Mouse (Mus musculus) CD4-positive helper T cell, adult 2 months (primary cell): ENCODE results near the gene Commd8.
"Not testable (repeated sequence)": the region's sequence is repeated elsewhere in the genome, so short reads cannot be mapped to it uniquely, and the experiment has no call there.

Experiments
- DNase-seq: peaks from one replicate; pipeline ENCODE4 v3.0.0-alpha.2; 2012; ENCODE audit warnings: low read depth, missing footprints, low spot score

The Commd8 gene

DNA sequence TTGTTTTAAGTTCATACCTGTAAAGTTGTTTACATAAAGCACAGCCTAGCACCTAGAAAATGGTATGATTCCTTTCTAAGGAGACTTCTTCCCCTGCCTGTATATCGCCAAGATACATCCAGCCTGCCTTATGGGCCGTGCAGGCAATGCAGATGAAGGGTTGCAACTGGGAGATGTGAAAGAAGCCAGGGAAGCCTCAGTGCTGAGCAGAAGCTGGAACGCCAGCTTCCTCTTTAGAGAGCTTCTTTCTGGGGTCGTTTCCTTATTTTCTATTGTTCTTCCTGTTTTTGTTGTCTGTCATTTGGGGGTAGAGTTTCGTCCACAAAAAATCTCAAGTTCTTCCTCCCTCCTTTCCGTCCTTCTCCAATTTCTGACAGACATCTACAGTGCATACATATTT is 2.1 kb upstream of the Commd8 start:
- no peak for DNase-seq

DNA sequence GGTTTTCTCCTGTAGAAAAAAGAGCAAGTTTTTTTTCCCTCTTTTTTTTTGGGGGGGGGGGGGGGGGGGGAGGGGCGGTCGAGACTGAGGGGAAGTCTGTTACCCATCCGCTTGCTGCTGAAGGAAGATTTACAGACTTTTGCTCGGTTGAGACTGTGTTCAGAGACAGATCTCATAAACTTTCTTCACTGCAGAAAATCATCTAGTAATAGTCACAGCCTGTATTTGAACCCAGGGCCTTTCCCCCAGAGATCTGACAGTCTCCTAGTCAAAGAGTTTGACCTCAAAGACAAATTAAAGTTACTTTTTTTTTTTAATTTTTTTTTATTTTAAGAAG is 264 bp upstream of the Commd8 start:
- no peak for DNase-seq

DNA sequence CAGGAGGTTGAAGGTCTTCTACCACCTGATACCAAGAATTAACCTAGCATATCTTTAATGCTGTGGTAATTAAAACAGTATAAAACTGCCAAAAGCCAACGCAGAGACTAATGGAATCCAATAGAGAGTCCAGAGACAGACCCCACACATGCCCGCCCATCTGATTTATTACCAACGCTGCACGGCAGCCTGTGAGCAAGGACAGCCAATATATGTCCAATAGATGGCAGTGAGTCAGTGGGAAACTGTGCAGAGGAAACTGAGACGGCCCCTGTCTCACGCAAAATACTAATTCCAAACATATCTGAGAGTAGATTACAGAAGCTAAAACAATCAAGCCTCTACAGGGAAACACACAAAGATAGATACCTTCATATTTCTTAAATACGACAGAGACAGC is 3.6 kb downstream of the Commd8 start:
- no peak for DNase-seq

DNA sequence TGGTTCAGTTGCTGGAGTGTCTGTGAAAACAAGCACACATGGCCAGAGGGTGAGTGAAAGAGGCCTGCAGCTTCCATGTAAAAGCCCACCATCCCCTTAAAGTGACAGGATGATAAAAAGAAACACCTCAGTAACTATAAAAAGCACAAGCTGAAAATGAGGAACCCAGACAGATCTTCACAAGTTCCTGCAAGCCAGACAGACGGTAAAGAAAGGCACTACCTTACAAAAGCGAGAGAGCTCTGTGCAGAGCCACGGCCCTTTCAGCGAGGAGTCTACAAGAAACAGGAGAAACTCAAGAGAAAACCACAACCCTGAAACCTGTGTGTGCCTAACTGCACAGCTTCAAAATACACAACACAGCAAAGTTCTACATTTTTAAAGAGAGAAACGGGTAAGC is 5.1 kb downstream of the Commd8 start:
- peak; percentile 42 for DNase-seq

DNA sequence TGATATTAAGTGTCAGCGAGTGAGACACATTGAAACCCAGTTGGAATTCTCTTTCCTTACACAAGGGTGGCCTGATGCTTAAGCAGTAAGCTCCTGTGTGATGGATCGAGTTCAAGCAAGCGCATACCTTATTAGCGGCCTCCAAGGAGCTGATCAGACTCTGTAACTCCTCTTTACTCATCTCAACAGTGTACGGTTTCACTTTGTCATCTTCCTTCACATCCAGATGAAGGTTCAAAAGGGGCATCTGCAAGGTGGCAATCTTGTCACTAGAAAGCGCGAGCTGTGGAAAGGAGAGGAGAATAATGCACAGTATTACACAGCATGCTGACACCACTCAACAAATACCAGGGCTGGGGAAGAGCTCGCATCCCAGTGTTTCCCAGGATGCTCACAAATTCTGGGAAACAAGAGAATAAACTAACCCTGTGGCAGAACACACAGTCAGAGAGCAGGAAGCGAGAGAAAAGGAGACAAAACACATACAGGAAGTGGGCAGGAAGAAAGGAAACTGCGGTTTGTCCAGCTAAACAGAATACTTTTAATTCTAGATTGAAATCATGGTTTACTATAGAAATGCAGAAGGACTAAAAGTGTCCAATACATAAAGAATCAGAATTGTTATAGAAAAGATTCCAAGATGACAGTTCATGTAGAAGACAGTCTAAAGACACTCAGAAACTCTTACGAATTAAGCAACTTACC is 7.1 kb downstream of the Commd8 start:
- DNase-seq = peak; percentile 64

DNA sequence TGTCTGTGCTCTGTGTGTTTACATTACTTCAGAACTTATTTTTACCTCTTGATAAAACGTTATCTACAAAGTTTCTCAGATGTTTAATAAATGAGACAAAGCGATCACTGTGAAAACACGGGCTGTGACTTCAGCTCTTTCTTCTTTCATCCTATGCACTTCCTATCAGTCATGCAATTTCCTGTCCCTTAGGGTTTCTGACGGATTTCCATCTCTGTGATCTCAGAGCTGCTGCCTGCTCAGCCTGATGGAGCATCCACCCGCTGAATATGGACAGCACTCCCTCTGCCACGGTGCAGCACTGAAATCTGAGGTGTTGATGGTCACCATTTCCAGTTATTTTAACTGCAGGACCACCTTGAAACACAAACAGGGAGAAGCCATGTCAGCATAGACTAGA is 8.5 kb downstream of the Commd8 start:
- DNase-seq = peak; percentile 72

DNA sequence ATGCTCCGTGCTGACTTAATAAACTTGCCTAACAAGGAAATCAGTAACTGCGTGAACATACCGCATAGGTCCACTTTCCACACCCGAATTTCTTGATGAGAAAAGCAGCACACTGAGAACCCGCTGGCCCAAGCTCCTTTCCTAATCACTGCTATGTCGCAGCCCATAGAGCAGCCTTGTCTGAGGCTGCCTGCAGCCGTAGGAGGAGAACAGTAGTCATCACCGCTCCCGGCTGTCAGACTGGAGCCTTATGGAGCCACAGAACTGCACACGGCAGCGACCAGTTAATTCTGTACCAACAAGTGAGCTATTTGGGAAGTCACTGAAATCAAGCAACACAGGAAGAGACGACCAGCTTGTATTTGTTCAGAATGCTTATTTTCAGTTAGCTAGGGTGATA is 9.3 kb downstream of the Commd8 start:
- no peak for DNase-seq

DNA sequence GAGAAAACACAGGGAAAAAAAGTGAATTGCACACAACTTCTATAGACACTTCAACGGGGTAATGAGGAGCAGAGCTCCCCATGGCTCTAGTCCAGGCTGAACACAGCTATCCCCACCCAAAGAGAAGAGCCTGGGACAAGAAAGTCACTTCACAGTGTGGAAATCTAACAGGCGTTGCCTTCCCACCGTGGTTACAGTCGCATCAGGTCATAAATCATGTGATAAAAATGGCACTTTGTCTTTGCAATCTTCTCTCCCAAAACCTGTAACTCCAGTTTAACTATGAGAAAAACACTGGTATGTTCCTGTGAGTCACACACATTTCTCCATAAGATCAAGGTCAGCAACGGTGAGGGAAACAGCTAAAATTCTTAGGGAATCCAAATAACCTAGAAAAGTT is 11.4 kb downstream of the Commd8 start:
- DNase-seq = no peak

DNA sequence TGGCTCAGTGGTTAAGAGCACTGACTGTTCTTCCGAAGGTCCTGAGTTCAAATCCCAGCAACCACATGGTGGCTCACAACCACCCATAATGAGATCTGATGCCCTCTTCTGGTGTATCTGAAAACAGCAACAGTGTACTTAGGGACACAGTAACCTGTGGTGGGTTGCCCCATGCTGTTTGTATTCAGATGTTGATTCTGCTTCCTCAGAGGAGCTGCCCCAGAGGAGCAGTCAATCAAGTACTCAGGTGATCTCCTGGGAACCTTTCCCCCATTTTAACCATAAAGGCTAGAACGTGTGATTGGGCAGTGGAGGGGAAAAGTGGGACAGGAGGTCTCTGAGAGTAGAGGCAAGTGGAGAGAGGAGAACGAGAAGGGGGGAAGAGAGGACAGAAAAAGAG is 12.3 kb downstream of the Commd8 start:
- not testable (repeated sequence) for DNase-seq

DNA sequence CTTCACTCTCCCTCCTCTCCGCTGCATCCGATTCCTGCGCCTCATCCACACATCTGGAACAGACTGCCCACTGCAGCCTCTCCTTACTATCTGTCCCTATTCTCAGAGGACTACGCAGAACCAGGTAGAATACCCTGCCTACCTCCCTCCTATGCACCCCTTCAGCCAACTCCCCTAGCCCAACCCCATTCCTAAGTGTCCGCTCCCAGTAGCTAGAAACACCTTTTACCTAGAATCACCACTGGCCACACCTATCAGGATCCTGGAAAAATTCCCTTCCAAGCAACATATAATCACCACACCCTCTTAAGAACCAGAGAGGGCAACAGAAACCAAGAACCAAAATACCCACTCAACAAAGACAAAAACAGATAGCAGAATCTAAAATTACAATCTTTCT is 17.1 kb downstream of the Commd8 start:
- no peak for DNase-seq

DNA sequence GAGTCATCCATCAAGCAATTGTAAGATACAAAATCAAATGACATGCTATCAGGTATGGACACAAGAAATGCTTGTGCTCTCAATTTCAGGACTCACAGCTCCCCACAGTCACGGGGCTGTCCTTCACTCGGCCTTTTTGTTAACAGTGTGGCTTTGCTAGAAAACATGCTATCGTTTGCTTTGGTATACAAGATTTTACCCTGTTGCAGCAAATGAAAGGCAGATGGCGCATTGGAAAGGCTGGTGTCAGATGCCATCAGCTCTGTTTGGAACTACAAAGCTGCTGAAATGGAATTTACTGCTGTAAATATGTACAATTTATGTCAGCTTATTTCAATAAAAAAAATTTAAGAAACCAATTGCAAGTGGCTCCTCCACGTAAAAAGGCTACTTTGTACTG is 19.3 kb downstream of the Commd8 start:
- DNase-seq = no peak

DNA sequence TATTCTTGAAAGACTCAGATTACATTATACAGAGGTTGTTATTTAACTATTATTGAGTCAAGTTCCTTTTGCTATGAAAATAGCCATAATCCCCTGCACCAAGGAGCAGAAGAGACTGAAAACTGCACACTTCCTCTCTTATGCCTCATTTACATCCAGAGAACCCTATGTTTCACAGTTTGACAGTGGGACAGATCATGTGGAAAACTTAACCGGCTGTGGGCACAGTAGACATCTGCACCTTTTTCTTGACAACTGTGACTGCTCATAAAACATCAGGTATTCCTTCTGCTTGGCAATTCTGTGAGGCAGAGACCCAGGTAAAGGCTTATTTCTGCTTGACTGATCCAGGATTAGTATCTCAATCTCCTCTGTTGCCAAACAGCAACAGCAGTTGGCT is 28.4 kb downstream of the Commd8 start:
- no peak for DNase-seq

DNA sequence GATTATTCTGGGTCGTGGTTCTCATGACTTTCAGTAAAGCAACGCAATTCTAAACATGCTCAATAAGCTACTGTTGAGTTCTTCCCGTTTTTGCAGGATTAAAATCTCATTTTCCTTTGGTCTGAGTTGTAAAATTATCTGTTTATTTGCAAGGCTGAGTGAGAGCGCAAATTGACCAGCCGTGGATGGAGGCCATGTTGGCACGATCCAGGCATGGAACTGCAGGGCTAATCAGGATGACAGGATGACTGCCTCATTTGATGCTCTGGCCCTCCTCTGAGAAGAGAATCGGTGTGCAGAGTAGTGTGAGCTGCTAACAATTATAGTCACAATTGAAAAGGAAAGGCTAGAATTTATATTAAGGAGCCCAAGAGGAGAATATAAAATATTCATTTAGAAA is 29.7 kb downstream of the Commd8 start:
- DNase-seq = no peak

DNA sequence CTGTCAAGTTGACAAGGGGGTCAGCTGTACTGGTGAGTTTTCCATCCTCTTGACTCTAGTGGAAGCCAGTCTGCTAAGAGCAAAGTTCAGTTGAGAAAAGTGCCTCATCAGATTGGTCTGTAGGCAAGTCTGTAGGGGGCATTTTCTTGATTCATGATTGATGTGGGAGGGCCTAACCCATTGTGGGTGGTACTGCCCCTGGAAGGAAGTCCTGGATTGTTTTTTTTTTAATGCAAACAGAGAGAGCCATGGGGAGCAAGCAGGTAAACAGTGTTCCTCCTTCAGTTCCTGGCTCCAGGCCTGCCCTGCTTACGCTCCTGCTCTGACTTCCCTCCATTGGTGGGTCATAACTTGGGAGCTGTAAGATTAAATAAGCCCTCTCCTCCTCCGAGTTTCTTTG is 34.1 kb downstream of the Commd8 start:
- no peak for DNase-seq

DNA sequence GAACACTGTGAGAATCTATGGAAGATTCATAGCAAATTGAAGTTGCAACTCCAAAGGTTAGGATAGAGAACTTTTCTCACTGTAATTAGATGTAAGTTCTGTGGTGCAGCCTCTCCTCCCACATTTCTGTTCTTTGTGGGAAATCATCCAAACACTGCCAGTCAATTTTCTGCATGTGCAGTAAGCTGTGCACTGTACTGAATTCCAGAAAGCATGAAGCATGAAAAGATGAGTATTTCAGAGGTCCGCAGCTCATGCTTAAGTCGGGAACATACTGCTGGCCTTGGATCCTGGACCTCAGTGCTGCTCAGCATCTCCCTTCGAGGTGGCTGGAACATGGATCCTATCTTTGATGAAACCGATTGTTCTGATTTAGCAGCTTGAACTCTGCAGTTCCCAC is 41.3 kb downstream of the Commd8 start:
- DNase-seq = no peak

DNA sequence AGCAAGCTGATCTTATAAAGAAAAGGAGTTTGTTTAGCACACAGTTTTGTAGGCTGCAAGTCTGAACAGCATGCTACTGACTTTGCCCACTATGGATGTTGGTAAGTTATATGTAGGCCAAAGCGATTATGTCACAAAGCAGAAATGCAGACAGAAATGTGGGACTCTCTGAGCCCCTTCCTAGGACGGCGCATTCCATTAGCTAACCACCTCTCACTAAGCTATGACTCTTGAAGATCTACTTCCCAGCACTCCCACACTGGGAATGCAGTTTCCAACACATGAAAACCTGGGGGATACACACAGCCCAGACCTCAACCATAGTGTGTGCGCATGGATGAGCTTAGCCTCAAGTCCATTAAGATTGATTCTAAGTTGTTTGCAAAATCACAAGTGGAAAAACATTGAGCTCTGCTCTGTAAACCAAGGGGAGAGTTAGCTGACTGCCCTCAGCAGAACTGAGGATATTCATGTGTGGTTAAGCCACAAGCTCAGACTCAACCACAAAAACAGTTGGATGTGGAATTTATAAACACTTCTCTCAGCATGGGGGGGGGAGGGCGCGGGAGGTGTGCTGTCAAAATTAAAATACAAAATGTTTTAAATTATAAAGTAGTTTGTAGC is 45.5 kb downstream of the Commd8 start:
- DNase-seq = no peak
